Mouse (Mus musculus) adrenal gland, adult 2 months (tissue): Measurements from ENCODE around the gene Slc11a2. TPM values are rescaled to one million over a fixed set of nuclear protein-coding genes. Genes with fewer than 3 reads are reported as not detected.
"Not testable (repeated sequence)": the region's sequence is repeated elsewhere in the genome, so short reads cannot be mapped to it uniquely, and the experiment has no call there.

Experiments used
- DNase-seq: peaks from one replicate; pipeline ENCODE4 v3.0.0; 2021
- polyA plus RNA-seq: library from polyadenylated mRNA; depleted of rRNA; stranded (reverse); fragments of >200 nt; gene quantifications from 2 replicates; pipeline ENCODE4 v1.2.3, GENCODE M21; 2012
- total RNA-seq, 2 experiments: library from RNA; stranded (reverse); gene quantifications; 2 replicates each; pipeline ENCODE4 v1.2.3; 2021

Slc11a2 gene
- total and polyA plus RNA-seq, 3 experiments = 65.0 to 132 (median 116) TPM

DNA sequence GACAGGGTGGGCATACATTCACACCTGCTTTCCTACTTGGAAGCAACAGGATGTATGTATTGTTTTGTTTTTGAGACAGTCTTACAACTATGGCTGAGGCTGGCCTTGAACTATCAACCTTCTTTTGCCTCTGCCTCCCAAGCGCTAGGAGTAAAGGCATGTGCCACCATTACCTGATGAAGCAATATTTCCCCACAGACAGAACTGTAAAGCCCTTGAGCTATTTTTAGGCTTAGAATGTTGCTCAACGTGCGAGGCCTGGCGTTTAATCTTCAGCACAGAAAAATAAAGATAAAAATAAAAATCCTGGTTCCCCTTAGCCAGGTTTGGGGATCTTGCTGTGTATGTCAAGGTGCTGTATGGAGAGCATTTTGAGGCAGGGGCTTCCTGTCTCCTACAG lies 11.2 kb upstream of the Slc11a2 start:
- DNase-seq = peak; percentile 43

GRCm38 (mm10) chr15:100433234-100433633 lies 8.4 kb upstream of the Slc11a2 start:
- peak; percentile 26 for DNase-seq

- no peak for DNase-seq
Measured at GRCm38 (mm10) chr15:100429959-100430565, 5.2 kb upstream of the Slc11a2 start.

- peak; percentile 78 for DNase-seq
Measured at GRCm38 (mm10) chr15:100428296-100428905, 3.5 kb upstream of the Slc11a2 start.

GRCm38 (mm10) chr15:100423916-100424315 lies 956 bp downstream of the Slc11a2 start:
- DNase-seq = peak; percentile 43

DNA sequence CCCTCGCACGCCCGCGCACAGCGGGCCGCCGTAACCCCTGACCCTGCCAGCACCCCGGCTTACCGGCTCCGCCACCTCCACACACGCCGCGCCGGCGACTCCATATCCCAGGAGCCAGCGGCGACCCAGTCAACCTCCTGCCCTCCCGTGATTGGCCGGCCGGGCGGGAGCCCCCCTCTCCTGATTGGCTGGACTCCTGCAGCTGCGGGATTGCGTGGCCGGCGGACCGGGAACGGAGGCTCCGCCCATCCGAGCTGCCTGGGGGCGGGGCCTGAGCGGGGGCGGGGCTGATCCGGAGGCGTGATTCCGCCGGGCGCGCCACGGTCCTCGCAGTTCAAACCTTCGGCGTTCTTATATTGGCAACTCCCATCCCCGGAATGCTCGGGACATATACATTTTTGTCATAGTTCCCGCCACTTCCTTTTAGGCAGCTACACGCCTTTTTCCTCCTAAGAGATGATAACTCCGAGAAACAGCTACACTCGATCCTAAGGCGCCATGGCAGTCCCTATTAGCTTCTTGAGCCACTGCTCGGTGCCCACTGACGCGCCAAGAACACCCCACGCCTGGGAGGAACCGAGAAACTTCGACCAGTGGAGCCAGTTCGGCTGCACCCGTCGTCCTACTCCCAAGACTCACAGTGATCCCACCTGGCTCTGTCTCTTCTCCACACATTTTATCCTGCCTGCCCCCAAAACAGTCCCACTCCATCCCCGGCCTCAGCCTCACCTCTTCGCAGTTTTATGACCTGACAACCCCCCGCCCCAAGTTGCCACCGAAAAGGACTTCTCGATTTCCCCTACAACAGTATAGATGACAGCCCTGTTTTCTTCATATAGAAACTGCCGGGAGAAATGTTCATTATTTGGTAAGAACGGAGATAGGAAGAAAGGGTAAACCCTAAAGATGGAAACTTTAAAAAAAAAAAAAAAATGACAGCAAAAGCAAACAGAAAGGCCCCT lies 1.7 kb downstream of the Slc11a2 start:
- peak; percentile 99 for DNase-seq

- no peak for DNase-seq
Measured at GRCm38 (mm10) chr15:100422476-100422875, 2.4 kb downstream of the Slc11a2 start.

GRCm38 (mm10) chr15:100421758-100422197 lies 3.1 kb downstream of the Slc11a2 start, which contains the start of gene Gm5475:
TSS of gene Gm5475 (plus strand) at chr15:100422147.
- not testable (repeated sequence) for DNase-seq

- DNase-seq = peak; percentile 66
Measured at GRCm38 (mm10) chr15:100421059-100421757, 3.7 kb downstream of the Slc11a2 start.

DNA sequence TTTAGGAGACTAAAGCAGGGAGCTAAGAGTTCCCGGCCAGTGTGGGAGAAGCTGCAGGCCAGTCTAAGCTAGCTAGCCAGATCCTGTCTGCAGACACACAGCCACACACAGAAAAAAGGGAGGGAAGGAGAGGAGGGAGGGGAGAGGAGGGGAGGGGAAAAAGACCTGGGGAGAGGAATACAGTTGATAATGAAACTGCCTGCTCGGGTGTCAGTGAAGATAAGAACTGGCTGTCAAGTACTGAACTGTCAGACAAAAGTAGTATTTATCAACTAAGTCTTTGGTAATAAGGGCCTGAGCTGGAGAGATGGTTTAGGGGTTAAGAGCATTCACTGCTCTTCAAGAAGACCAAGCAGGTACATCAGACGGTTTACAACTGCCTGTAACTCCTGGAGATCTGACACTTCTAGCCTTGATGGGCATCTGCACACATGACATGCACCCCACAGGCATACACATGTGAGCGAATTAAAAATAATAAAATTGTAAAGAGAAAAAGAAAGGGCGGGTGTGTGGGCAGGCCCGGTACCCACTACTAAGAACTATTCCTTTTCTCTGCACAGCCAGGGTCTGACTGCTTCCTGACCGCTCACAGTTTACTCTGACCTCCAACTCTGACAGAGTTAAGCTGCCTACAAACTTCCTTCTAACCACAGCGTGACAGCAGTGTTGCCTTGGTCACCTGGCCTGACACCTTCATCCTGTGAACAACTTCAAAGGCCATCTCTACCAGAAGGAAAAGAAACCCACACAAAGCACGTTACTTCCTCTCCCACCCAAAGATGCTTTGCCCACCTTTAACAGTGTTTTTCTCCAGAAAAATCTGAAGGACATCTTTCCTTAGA lies 4.7 kb downstream of the Slc11a2 start:
- DNase-seq = no peak

DNA sequence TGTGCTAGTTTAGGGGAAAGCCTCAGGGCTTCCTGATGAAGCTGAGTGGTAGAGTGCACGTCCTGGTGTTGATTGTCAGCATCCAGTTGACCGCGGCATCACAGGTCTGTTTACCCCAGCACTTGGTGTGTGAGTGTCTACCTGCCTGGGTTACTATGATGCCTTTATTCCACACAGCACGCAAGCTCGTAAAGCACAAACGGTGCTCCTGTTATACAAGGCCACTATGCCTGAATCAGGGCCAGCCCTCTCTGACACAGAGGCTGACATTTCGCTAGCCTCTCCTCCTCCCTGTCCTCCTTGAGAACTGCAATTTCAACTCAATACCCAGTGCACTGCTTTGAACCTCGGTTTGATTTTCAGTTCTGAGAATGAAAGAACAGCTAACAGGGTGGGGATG lies 5.6 kb downstream of the Slc11a2 start:
- peak; percentile 83 for DNase-seq

DNA sequence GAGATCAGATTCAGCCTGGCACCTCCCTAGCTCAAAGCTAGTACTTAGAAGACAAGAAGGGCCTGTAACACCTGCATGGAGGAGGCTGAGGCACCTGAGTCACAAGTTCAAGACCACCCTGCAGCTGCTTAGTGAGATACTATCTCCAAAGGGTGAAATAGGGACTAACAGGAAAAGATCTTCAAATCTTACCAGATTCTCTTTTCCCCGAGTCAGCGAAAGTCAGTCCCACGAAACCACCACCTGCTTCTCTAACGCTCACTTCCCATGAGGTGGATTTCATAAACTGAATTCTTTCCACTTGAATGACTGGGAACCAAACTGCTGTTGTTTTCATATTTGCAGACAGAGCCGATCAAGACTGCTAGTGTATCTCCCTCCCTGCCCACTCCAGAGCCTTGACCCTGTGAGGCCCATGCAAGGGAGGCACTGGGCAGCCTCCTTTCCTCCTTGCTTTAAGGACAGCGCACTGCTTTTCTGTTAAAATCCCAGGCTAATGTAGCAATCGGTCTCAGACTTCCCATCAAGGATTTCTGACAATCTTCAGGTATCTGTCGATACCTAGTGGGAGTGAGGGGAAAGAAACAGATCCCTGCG lies 6.9 kb downstream of the Slc11a2 start:
- DNase-seq = peak; percentile 57

GRCm38 (mm10) chr15:100415684-100416083 lies 9.2 kb downstream of the Slc11a2 start:
- peak; percentile 58 for DNase-seq

- no peak for DNase-seq
Measured at GRCm38 (mm10) chr15:100414942-100415341, 9.9 kb downstream of the Slc11a2 start.

- no peak for DNase-seq
Measured at GRCm38 (mm10) chr15:100414011-100414410, 10.9 kb downstream of the Slc11a2 start.

DNA sequence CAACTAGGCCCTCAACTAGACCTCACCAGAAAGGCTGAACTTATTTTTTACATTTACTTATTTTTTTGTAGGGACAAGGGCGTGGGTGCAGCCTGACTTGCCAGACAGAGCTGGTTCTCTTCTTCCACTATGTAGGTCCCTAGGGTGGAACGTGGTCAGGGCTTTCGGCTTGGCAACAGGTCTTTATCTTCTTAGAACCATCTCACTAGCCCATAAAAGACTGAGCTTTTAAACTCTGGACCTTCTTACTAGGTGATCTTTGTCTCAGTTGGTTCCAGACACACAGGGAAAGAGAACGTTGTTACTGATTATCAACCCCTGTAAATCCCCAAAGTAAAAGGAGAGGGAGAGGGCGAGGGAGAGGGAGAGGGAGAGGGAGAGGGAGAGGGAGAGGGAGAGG lies 11.6 kb downstream of the Slc11a2 start:
- no peak for DNase-seq

- no peak for DNase-seq
Measured at GRCm38 (mm10) chr15:100411731-100412130, 13.1 kb downstream of the Slc11a2 start.

DNA sequence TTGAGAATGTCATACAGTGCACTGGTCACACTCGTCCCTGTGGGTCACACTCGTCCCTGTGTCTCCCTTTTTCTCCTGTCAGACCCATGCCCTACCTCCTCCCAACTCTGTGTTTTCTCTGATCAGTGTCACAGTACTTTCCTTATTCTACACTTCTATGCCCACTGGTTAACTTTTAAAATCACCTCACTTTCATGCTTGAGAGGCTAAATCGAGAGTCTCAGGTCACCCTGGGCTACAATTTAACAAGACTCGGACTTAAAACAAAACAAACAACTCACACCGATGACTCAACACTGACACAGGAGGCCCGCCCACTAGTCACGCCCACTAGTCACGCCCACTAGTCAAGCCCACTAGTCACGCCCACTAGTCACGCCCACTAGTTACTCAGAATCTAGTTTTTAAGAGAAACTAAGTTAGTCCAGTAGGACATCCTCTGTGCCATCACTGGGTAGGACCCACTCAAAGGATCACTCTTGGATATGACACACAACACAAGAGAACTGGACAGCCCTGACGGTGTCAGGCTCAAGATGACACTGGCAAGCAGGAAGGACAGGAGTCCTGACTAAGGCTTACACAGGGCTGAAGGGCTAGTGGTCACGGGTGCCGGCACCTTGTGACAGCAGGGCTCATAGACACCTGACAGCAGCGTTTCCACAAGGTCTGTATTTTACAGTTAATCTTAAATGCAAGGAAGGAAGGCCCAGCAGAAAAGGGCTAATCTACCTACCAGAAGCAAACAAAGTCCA lies 13.8 kb downstream of the Slc11a2 start:
- DNase-seq = peak; percentile 83

GRCm38 (mm10) chr15:100406088-100406487 lies 18.8 kb downstream of the Slc11a2 start:
- DNase-seq = no peak
